In genomic region chr8:114618908-114619508, GRCm38 (mm10) we compare ENCODE assay signal across 26 mouse cellular contexts.
DNase-seq lines count a peak whose midpoint lies in the region; ATAC-seq and TF ChIP-seq lines count a peak whose summit lies in the region.
"Had no signal": no experiment of that assay in that cellular context is flagged by ENCODE, and none has a peak within 500 bp of the region (broad histone marks: within the 10 kb centered on the region; RNA-seq: fewer than 3 reads in every experiment).

No protein-coding gene starts in this region.

- H3K4me2 ChIP-seq in intestine, embryonic 14.5 days (ENCODE audit: low read length): peak overlapping the region; percentile 25
- H3K4me2 ChIP-seq in intestine, postnatal 0 days (replicated peaks; ENCODE audit: low read depth): no peak overlapping the region
- no peak overlapping the region for H3K4me2 ChIP-seq in lung, embryonic 15.5 days
- H3K4me2 ChIP-seq in stomach, embryonic 15.5 days: no peak overlapping the region
- H3K4me2 ChIP-seq: limb, embryonic 12.5 days; liver, embryonic 11.5 days had no signal

- no peak for ATAC-seq in intestine, embryonic 14.5 days (replicated peaks; ENCODE audit: low FRiP score, low TSS enrichment, low read depth)
- ATAC-seq in intestine, postnatal 0 days: no peak
- peak; percentile 68 for ATAC-seq in lung, embryonic 15.5 days (ENCODE audit: borderline replicate concordance, extremely low read depth, low FRiP score, low TSS enrichment)
- no peak; the same call in 1 of the 2 replicates for ATAC-seq in stomach, embryonic 15.5 days (ENCODE audit: insufficient read depth, low FRiP score, low read depth)
- ATAC-seq: CD4-positive, CD25-positive, alpha-beta regulatory T cell, adult 4 months; forebrain, postnatal 0 days; liver, postnatal 0 days; midbrain, embryonic 16.5 days had no signal

- no peak overlapping the region for H3K9ac ChIP-seq in intestine, embryonic 14.5 days (ENCODE audit: low read length)
- H3K9ac ChIP-seq in intestine, postnatal 0 days (ENCODE audit: low read depth, low read length): no peak overlapping the region
- H3K9ac ChIP-seq in lung, embryonic 15.5 days: no peak overlapping the region
- H3K9ac ChIP-seq in stomach, embryonic 15.5 days: no peak overlapping the region
- H3K9ac ChIP-seq: forebrain, postnatal 0 days; limb, embryonic 12.5 days; liver, postnatal 0 days had no signal

- WGBS in heart, embryonic 10.5 days: 41% methylated on average over 9 of the region's 9 CpGs
- WGBS in intestine, embryonic 14.5 days: 30% methylated on average over 9 of the region's 9 CpGs
- 53% methylated on average over 9 of the region's 9 CpGs for WGBS in intestine, postnatal 0 days
- 33% methylated on average over 9 of the region's 9 CpGs for WGBS in lung, embryonic 15.5 days
- 30% methylated on average over 9 of the region's 9 CpGs for WGBS in stomach, embryonic 15.5 days

- no peak for DNase-seq in heart, embryonic 10.5 days (ENCODE audit: low spot score)
- DNase-seq in heart, adult 18-20 months: no peak
- no peak for DNase-seq in intestine, embryonic 14.5 days (ENCODE audit: low spot score)
- DNase-seq in lung, postnatal 4 days: no peak
- DNase-seq in spleen, adult 12 weeks (ENCODE audit: low spot score): no peak
- DNase-seq: adrenal gland, postnatal 14 days; cerebellum, adult 9-10 months; forebrain, postnatal 0 days; gastrocnemius, postnatal 14 days; heart, adult 2 months; heart, postnatal 4 days; kidney, postnatal 14 days; liver, postnatal 0 days; right cerebral cortex, adult 18-20 months; right cerebral cortex, postnatal 4 days had no signal

- TF ChIP-seq CTCF in intestine, postnatal 0 days (IDR thresholded peaks at IDR 0.05; ENCODE audit: low read depth): no peak

- H3K9me3 ChIP-seq in heart, embryonic 10.5 days: no peaks in the 10 kb centered on the region
- 0 out of 2 replicates have a peak, but pooled peaks cover 4% of the 10 kb centered on the region for H3K9me3 ChIP-seq in intestine, embryonic 14.5 days (ENCODE audit: control insufficient read depth, low read length)
- H3K9me3 ChIP-seq in intestine, postnatal 0 days (ENCODE audit: control insufficient read depth): no peaks in the 10 kb centered on the region
- no peaks in the 10 kb centered on the region for H3K9me3 ChIP-seq in lung, embryonic 15.5 days
- H3K9me3 ChIP-seq in stomach, embryonic 15.5 days: no peaks in the 10 kb centered on the region
- H3K9me3 ChIP-seq: midbrain, embryonic 10.5 days had no signal

- H3K4me3 ChIP-seq in heart, embryonic 10.5 days: no peak overlapping the region
- no peak overlapping the region for H3K4me3 ChIP-seq in intestine, embryonic 14.5 days (ENCODE audit: low read depth, low read length)
- no peak overlapping the region for H3K4me3 ChIP-seq in intestine, postnatal 0 days (ENCODE audit: low read depth, low read length)
- no peak overlapping the region for H3K4me3 ChIP-seq in lung, embryonic 15.5 days
- no peak overlapping the region for H3K4me3 ChIP-seq in stomach, embryonic 15.5 days (replicated peaks)
- H3K4me3 ChIP-seq: heart, adult 2 months; layer of hippocampus, adult 2 months; limb, embryonic 12.5 days; midbrain, embryonic 10.5 days; myocyte had no signal

- H3K36me3 ChIP-seq in heart, embryonic 10.5 days: no peaks in the 10 kb centered on the region
- no peaks in the 10 kb centered on the region for H3K36me3 ChIP-seq in intestine, embryonic 14.5 days (ENCODE audit: control insufficient read depth, insufficient read depth, low read length)
- no peaks in the 10 kb centered on the region for H3K36me3 ChIP-seq in intestine, postnatal 0 days (ENCODE audit: control insufficient read depth, insufficient read depth)
- H3K36me3 ChIP-seq in lung, embryonic 15.5 days: no peaks in the 10 kb centered on the region
- no peaks in the 10 kb centered on the region for H3K36me3 ChIP-seq in stomach, embryonic 15.5 days
- H3K36me3 ChIP-seq: limb, embryonic 12.5 days; midbrain, embryonic 10.5 days had no signal

- H3K27ac ChIP-seq in heart, embryonic 10.5 days: 0 out of 2 replicates have a peak overlapping the region, but pooled peaks have one; percentile 10
- H3K27ac ChIP-seq in intestine, embryonic 14.5 days (ENCODE audit: low read depth): peak overlapping the region; percentile 62; the same call in 1 of the 2 replicates
- no peak overlapping the region for H3K27ac ChIP-seq in intestine, postnatal 0 days (ENCODE audit: low read depth, low read length)
- H3K27ac ChIP-seq in lung, embryonic 15.5 days: peak overlapping the region; percentile 69
- peak overlapping the region; percentile 60; the same call in 1 of the 2 replicates for H3K27ac ChIP-seq in stomach, embryonic 15.5 days
- H3K27ac ChIP-seq: heart, adult 2 months; layer of hippocampus, adult 2 months; limb, embryonic 12.5 days; macrophage; midbrain, embryonic 10.5 days had no signal

- H3K27me3 ChIP-seq in heart, embryonic 10.5 days (ENCODE audit: insufficient read depth, poor library complexity, severe bottlenecking): no peaks in the 10 kb centered on the region
- H3K27me3 ChIP-seq in intestine, embryonic 14.5 days (replicated peaks; ENCODE audit: control insufficient read depth, insufficient read depth, low read length): no peaks in the 10 kb centered on the region
- no peaks in the 10 kb centered on the region for H3K27me3 ChIP-seq in intestine, postnatal 0 days (replicated peaks; ENCODE audit: control insufficient read depth, insufficient read depth, low read length)
- H3K27me3 ChIP-seq in lung, embryonic 15.5 days: no peaks in the 10 kb centered on the region
- H3K27me3 ChIP-seq in stomach, embryonic 15.5 days (replicated peaks): no peaks in the 10 kb centered on the region

- peaks cover 8% of the 10 kb centered on the region for H3K4me1 ChIP-seq in heart, embryonic 10.5 days
- H3K4me1 ChIP-seq in intestine, embryonic 14.5 days (replicated peaks; ENCODE audit: control insufficient read depth, insufficient read depth, low read length): peaks cover 10% of the 10 kb centered on the region; the same call in 1 of the 2 replicates
- H3K4me1 ChIP-seq in intestine, postnatal 0 days (replicated peaks; ENCODE audit: control insufficient read depth, insufficient read depth, low read length): no peaks in the 10 kb centered on the region
- peaks cover 21% of the 10 kb centered on the region for H3K4me1 ChIP-seq in lung, embryonic 15.5 days
- H3K4me1 ChIP-seq in stomach, embryonic 15.5 days: 0 out of 2 replicates have a peak, but pooled peaks cover 5% of the 10 kb centered on the region
